Comparison of ENCODE assay signal across 9 mouse cellular contexts in genomic region chr7:19809369-19809768, GRCm38 (mm10). TPM values are rescaled to one million over a fixed set of nuclear protein-coding genes. Genes with fewer than 3 reads are reported as not detected.
DNase-seq lines count a peak whose midpoint lies in the region; ATAC-seq lines count a peak whose summit lies in the region.
"Had no signal": no experiment of that assay in that cellular context is flagged by ENCODE, and none has a peak within 500 bp of the region (broad histone marks: within the 10 kb centered on the region; RNA-seq: fewer than 3 reads in every experiment).

No protein-coding gene starts in this region.

- H3K36me3 ChIP-seq in heart, embryonic 10.5 days = no peaks in the 10 kb centered on the region
- H3K36me3 ChIP-seq in heart, embryonic 16.5 days (ENCODE audit: control insufficient read depth, insufficient read depth) = no peaks in the 10 kb centered on the region
- H3K36me3 ChIP-seq in limb, embryonic 11.5 days (ENCODE audit: control insufficient read depth, insufficient read depth, low read length) = no peaks in the 10 kb centered on the region

- peak; percentile 68 for ATAC-seq in heart, embryonic 16.5 days (replicated peaks; ENCODE audit: extremely low read depth, insufficient read depth, low FRiP score)
- ATAC-seq in limb, embryonic 11.5 days (ENCODE audit: insufficient number of reproducible peaks, low FRiP score, low TSS enrichment, low read depth) = no peak
- no peak for ATAC-seq in granulocyte monocyte progenitor cell, adult 5-6 weeks (replicated peaks; ENCODE audit: poor library complexity, severe bottlenecking)

- H3K27me3 ChIP-seq in heart, embryonic 10.5 days (ENCODE audit: insufficient read depth, poor library complexity, severe bottlenecking) = peaks cover 67% of the 10 kb centered on the region
- H3K27me3 ChIP-seq in heart, embryonic 16.5 days (ENCODE audit: control insufficient read depth, insufficient read depth, low read length) = peaks cover 26% of the 10 kb centered on the region
- H3K27me3 ChIP-seq in limb, embryonic 11.5 days (ENCODE audit: control insufficient read depth, insufficient read depth, low read length) = peaks cover 44% of the 10 kb centered on the region

- H3K4me1 ChIP-seq in heart, embryonic 10.5 days = peaks cover 26% of the 10 kb centered on the region
- H3K4me1 ChIP-seq in heart, embryonic 16.5 days (ENCODE audit: control insufficient read depth, insufficient read depth, low read length) = peaks cover 3% of the 10 kb centered on the region; the same call in 1 of the 2 replicates
- H3K4me1 ChIP-seq in limb, embryonic 11.5 days (ENCODE audit: control insufficient read depth, insufficient read depth, low read length) = peaks cover 7% of the 10 kb centered on the region; the same call in 1 of the 2 replicates

- H3K9ac ChIP-seq in heart, embryonic 16.5 days (ENCODE audit: low read length) = peak overlapping the region; percentile 21
- no peak overlapping the region for H3K9ac ChIP-seq in limb, embryonic 11.5 days (ENCODE audit: low read length)

- H3K27ac ChIP-seq in heart, embryonic 10.5 days = peak overlapping the region; percentile 80
- no peak overlapping the region for H3K27ac ChIP-seq in heart, embryonic 16.5 days (ENCODE audit: low read length)
- H3K27ac ChIP-seq in limb, embryonic 11.5 days (replicated peaks; ENCODE audit: low read depth, low read length) = no peak overlapping the region

- DNase-seq in heart, embryonic 10.5 days (ENCODE audit: low spot score) = no peak
- no peak for DNase-seq in heart, postnatal 25 days (ENCODE audit: low spot score)
- peak; percentile 56 for DNase-seq in adrenal gland, postnatal 25 days
- DNase-seq in limb, embryonic 11.5 days (ENCODE audit: low spot score) = no peak
- DNase-seq in thymus, postnatal 0 days (ENCODE audit: low spot score) = no peak
- no peak for DNase-seq in cerebellum, adult 8-10 months

- intact Hi-C loops in heart, postnatal 25 days (cut with DNase I) = loop anchor here (10.0 kb wide), 1 partner anchor 145 kb away; the partner anchor contains the start of gene Igsf23

- peak overlapping the region; percentile 52 for H3K4me3 ChIP-seq in heart, embryonic 10.5 days
- H3K4me3 ChIP-seq in heart, embryonic 16.5 days (ENCODE audit: low read length) = peak overlapping the region; percentile 15
- H3K4me3 ChIP-seq in limb, embryonic 11.5 days (ENCODE audit: low read depth, low read length) = peak overlapping the region; percentile 16

- H3K4me2 ChIP-seq in heart, embryonic 16.5 days (ENCODE audit: low read depth, low read length) = peak overlapping the region; percentile 47
- H3K4me2 ChIP-seq in limb, embryonic 11.5 days (ENCODE audit: low read depth, severe bottlenecking) = peak overlapping the region; percentile 35

- peaks cover 6% of the 10 kb centered on the region; the same call in 1 of the 2 replicates for H3K9me3 ChIP-seq in heart, embryonic 10.5 days
- peaks cover 3% of the 10 kb centered on the region; the same call in 1 of the 2 replicates for H3K9me3 ChIP-seq in heart, embryonic 16.5 days (replicated peaks; ENCODE audit: control insufficient read depth, low read length)
- no peaks in the 10 kb centered on the region; the same call in 1 of the 2 replicates for H3K9me3 ChIP-seq in limb, embryonic 11.5 days (ENCODE audit: control insufficient read depth, low read length)

- WGBS in heart, embryonic 10.5 days = 2% methylated on average over 27 of the region's 27 CpGs
- WGBS in heart, embryonic 16.5 days = 7% methylated on average over 27 of the region's 27 CpGs
- 2% methylated on average over 27 of the region's 27 CpGs for WGBS in limb, embryonic 11.5 days

RNA-seq across cellular contexts. Expression of gene Cblc, which starts 12.8 kb away (rescaled TPM):
- 1.1 and 1.2 TPM in 2 replicates for polyA plus RNA-seq in heart, embryonic 10.5 days (2016; fragmentation: Nextera tagmentation; extraction: Ambion mirVana)
- under 1 TPM in 1 of 2 experiments, not detected in 1; 0.73 TPM for total RNA-seq in heart, postnatal 25 days (2021)
- 0.55 TPM in 1 of 2 replicates, not detected in the other for total RNA-seq in adrenal gland, postnatal 25 days (2021)
- polyA plus RNA-seq in heart, embryonic 16.5 days (2015; fragmentation: Nextera tagmentation; extraction: Ambion mirVana) = 1.2 and 2.0 TPM in 2 replicates
- 0.75 and 1.3 TPM in 2 replicates for polyA plus RNA-seq in limb, embryonic 11.5 days (2014; fragmentation: Nextera tagmentation; extraction: Ambion mirVana)
- not detected in 2 replicates for total RNA-seq in granulocyte monocyte progenitor cell, adult 5-6 weeks (2014; fragmentation: Nextera tagmentation)
- not detected in 2 replicates for total RNA-seq in granulocyte monocyte progenitor cell, adult 5-6 weeks (2017)
- 2.6 and 4.2 TPM in 2 replicates for polyA plus RNA-seq in thymus, postnatal 0 days (2015; fragmentation: Nextera tagmentation; extraction: Ambion mirVana)

RNA-seq across cellular contexts. Expression of gene Bcl3, which starts 13.2 kb away (rescaled TPM):
- 1.3 and 2.7 TPM in 2 replicates for polyA plus RNA-seq in heart, embryonic 10.5 days (2016; fragmentation: Nextera tagmentation; extraction: Ambion mirVana)
- total RNA-seq in heart, postnatal 25 days (2021) = 1 to 10 TPM; 3.0 to 3.9 TPM
- 26.5 and 34.5 TPM in 2 replicates for total RNA-seq in adrenal gland, postnatal 25 days (2021)
- polyA plus RNA-seq in heart, embryonic 16.5 days (2015; fragmentation: Nextera tagmentation; extraction: Ambion mirVana) = 3.1 and 4.1 TPM in 2 replicates
- polyA plus RNA-seq in limb, embryonic 11.5 days (2014; fragmentation: Nextera tagmentation; extraction: Ambion mirVana) = 0.71 and 1.2 TPM in 2 replicates
- total RNA-seq in granulocyte monocyte progenitor cell, adult 5-6 weeks (2014; fragmentation: Nextera tagmentation) = 7.5 and 8.5 TPM in 2 replicates
- total RNA-seq in granulocyte monocyte progenitor cell, adult 5-6 weeks (2017) = 0.57 and 1.0 TPM in 2 replicates
- polyA plus RNA-seq in thymus, postnatal 0 days (2015; fragmentation: Nextera tagmentation; extraction: Ambion mirVana) = 9.5 and 13.1 TPM in 2 replicates

RNA-seq across cellular contexts. Expression of gene Bcam, which starts 38.6 kb away (rescaled TPM):
- 140 and 193 TPM in 2 replicates for polyA plus RNA-seq in heart, embryonic 10.5 days (2016; fragmentation: Nextera tagmentation; extraction: Ambion mirVana)
- total RNA-seq in heart, postnatal 25 days (2021) = 100 to 1,000 TPM; 220 to 229 TPM
- 37.2 TPM in 2 replicates for total RNA-seq in adrenal gland, postnatal 25 days (2021)
- 413 and 444 TPM in 2 replicates for polyA plus RNA-seq in heart, embryonic 16.5 days (2015; fragmentation: Nextera tagmentation; extraction: Ambion mirVana)
- polyA plus RNA-seq in limb, embryonic 11.5 days (2014; fragmentation: Nextera tagmentation; extraction: Ambion mirVana) = 43.0 and 44.1 TPM in 2 replicates
- total RNA-seq in granulocyte monocyte progenitor cell, adult 5-6 weeks (2014; fragmentation: Nextera tagmentation) = not detected in 2 replicates
- total RNA-seq in granulocyte monocyte progenitor cell, adult 5-6 weeks (2017) = not detected in 2 replicates
- 29.7 and 30.9 TPM in 2 replicates for polyA plus RNA-seq in thymus, postnatal 0 days (2015; fragmentation: Nextera tagmentation; extraction: Ambion mirVana)

RNA-seq across cellular contexts. Expression of gene Gm19345, which starts 42.4 kb away (rescaled TPM):
- polyA plus RNA-seq in heart, embryonic 10.5 days (2016; fragmentation: Nextera tagmentation; extraction: Ambion mirVana) = not detected in 2 replicates
- not detected for total RNA-seq in heart, postnatal 25 days (2021)
- 0.55 and 1.6 TPM in 2 replicates for total RNA-seq in adrenal gland, postnatal 25 days (2021)
- not detected in 2 replicates for polyA plus RNA-seq in heart, embryonic 16.5 days (2015; fragmentation: Nextera tagmentation; extraction: Ambion mirVana)
- polyA plus RNA-seq in limb, embryonic 11.5 days (2014; fragmentation: Nextera tagmentation; extraction: Ambion mirVana) = not detected in 2 replicates
- not detected in 2 replicates for total RNA-seq in granulocyte monocyte progenitor cell, adult 5-6 weeks (2014; fragmentation: Nextera tagmentation)
- not detected in 2 replicates for total RNA-seq in granulocyte monocyte progenitor cell, adult 5-6 weeks (2017)
- not detected in 2 replicates for polyA plus RNA-seq in thymus, postnatal 0 days (2015; fragmentation: Nextera tagmentation; extraction: Ambion mirVana)

RNA-seq across cellular contexts. Expression of gene Ceacam16, which starts 51.7 kb away (rescaled TPM):
- 0.09 TPM in 1 of 2 replicates, not detected in the other for polyA plus RNA-seq in heart, embryonic 10.5 days (2016; fragmentation: Nextera tagmentation; extraction: Ambion mirVana)
- under 1 TPM in 1 of 2 experiments, not detected in 1; 0.42 TPM for total RNA-seq in heart, postnatal 25 days (2021)
- total RNA-seq in adrenal gland, postnatal 25 days (2021) = not detected in 2 replicates
- polyA plus RNA-seq in heart, embryonic 16.5 days (2015; fragmentation: Nextera tagmentation; extraction: Ambion mirVana) = not detected in 2 replicates
- not detected in 2 replicates for polyA plus RNA-seq in limb, embryonic 11.5 days (2014; fragmentation: Nextera tagmentation; extraction: Ambion mirVana)
- total RNA-seq in granulocyte monocyte progenitor cell, adult 5-6 weeks (2014; fragmentation: Nextera tagmentation) = not detected in 2 replicates
- 0.56 TPM in 1 of 2 replicates, not detected in the other for total RNA-seq in granulocyte monocyte progenitor cell, adult 5-6 weeks (2017)
- polyA plus RNA-seq in thymus, postnatal 0 days (2015; fragmentation: Nextera tagmentation; extraction: Ambion mirVana) = 0.46 and 0.59 TPM in 2 replicates
- polyA plus RNA-seq: neural tube, embryonic 11.5 days had no signal
